Mouse (Mus musculus) embryonic facial prominence, embryonic 15.5 days (tissue): Measurements from ENCODE around the gene Cdk20. TPM values are rescaled to one million over a fixed set of nuclear protein-coding genes. Genes with fewer than 3 reads are reported as not detected.

ENCODE experiments used
- ATAC-seq: fragments of 200-750 bp; cut with Nextera tagmentation; 2 replicates; pipeline ENCODE4 v1.8.0; 2017; ENCODE audit warnings: low read depth, moderate TSS enrichment; ENCODE audit not compliant: insufficient number of reproducible peaks, low FRiP score, low TSS enrichment
- H3K27ac ChIP-seq: fragments of 300-500 bp; sonication (generic); replicated peaks from 2 replicates; pipeline ENCODE4 v1.5.1; 2015; ENCODE audit warnings: mild to moderate bottlenecking, inconsistent platforms
- H3K27me3 ChIP-seq: fragments of 300-500 bp; sonication (generic); 2 replicates; pipeline ENCODE4 v1.6.1; 2015; ENCODE audit warnings: inconsistent platforms
- H3K36me3 ChIP-seq: fragments of 300-500 bp; sonication (generic); 2 replicates; pipeline ENCODE4 v1.6.1; 2015; ENCODE audit warnings: mild to moderate bottlenecking, inconsistent platforms
- H3K4me1 ChIP-seq: fragments of 300-500 bp; sonication (generic); 2 replicates; pipeline ENCODE4 v1.6.1; 2015; ENCODE audit warnings: inconsistent platforms
- H3K4me2 ChIP-seq: fragments of 300-500 bp; sonication (generic); replicated peaks from 2 replicates; pipeline ENCODE4 v1.6.1; 2015; ENCODE audit warnings: mild to moderate bottlenecking, inconsistent platforms
- H3K4me3 ChIP-seq: fragments of 300-500 bp; sonication (generic); replicated peaks from 2 replicates; pipeline ENCODE4 v1.5.1; 2015; ENCODE audit warnings: mild to moderate bottlenecking, inconsistent platforms
- H3K9ac ChIP-seq: fragments of 300-500 bp; sonication (generic); 2 replicates; pipeline ENCODE4 v1.6.1; 2015; ENCODE audit warnings: inconsistent platforms
- H3K9me3 ChIP-seq: fragments of 300-500 bp; sonication (generic); replicated peaks from 2 replicates; pipeline ENCODE4 v1.6.1; 2016; ENCODE audit warnings: inconsistent platforms
- WGBS: fragments of 180-500 bp; shearing (Covaris S2); methylation state at CpG from one replicate; pipeline ENCODE4 v1.1.7; 2015; 5-methylcytosine and 5-hydroxymethylcytosine counted together
- polyA plus RNA-seq: library from polyadenylated mRNA; unstranded; fragments of >200 nt; fragmentation: Nextera tagmentation; extraction: Ambion mirVana; gene quantifications from 2 replicates; pipeline ENCODE4 v1.2.1, GENCODE M21; 2015

The Cdk20 gene
- polyA plus RNA-seq, 1 experiment from 2014 or later = 16.8 TPM

- WGBS = 45% methylated on average over 3 of the region's 3 CpGs
- Histone ChIP-seq H3K4me1 (0 out of 2 replicates have a peak, but pooled peaks cover 9% of the 10 kb centered on the region), H3K27ac (no peak overlapping the region), H3K9ac (no peak overlapping the region), H3K36me3 (no peaks in the 10 kb centered on the region), H3K27me3 (no peaks in the 10 kb centered on the region), H3K9me3 (no peaks in the 10 kb centered on the region), H3K4me3 (no peak overlapping the region), H3K4me2 (no peak overlapping the region)
- ATAC-seq = no peak
Observed at GRCm38 (mm10) chr13:64403519-64403918, 28.6 kb upstream of the Cdk20 start.

GRCm38 (mm10) chr13:64405550-64405949 is 26.6 kb upstream of the Cdk20 start:
- Histone ChIP-seq H3K27me3 (no peaks in the 10 kb centered on the region), H3K36me3 (no peaks in the 10 kb centered on the region), H3K4me1 (0 out of 2 replicates have a peak, but pooled peaks cover 9% of the 10 kb centered on the region), H3K27ac (0 out of 2 replicates have a peak overlapping the region, but pooled peaks have one; percentile 2), H3K9ac (no peak overlapping the region), H3K4me3 (no peak overlapping the region), H3K9me3 (no peaks in the 10 kb centered on the region), H3K4me2 (no peak overlapping the region)
- no peak for ATAC-seq
- WGBS = 68% methylated on average over 6 of the region's 6 CpGs

- no peak overlapping the region for H3K27ac ChIP-seq
Observed at GRCm38 (mm10) chr13:64407992-64408391, 24.1 kb upstream of the Cdk20 start.

GRCm38 (mm10) chr13:64410604-64411003 is 21.5 kb upstream of the Cdk20 start:
- no peak for ATAC-seq
- no peak overlapping the region for H3K9ac ChIP-seq
- no peak overlapping the region for H3K4me3 ChIP-seq
- H3K36me3 ChIP-seq = no peaks in the 10 kb centered on the region
- WGBS = 59% methylated on average over 5 of the region's 5 CpGs
- H3K4me1 ChIP-seq = no peaks in the 10 kb centered on the region
- H3K4me2 ChIP-seq = no peak overlapping the region
- H3K27me3 ChIP-seq = no peaks in the 10 kb centered on the region
- no peak overlapping the region for H3K27ac ChIP-seq
- no peaks in the 10 kb centered on the region for H3K9me3 ChIP-seq

More at GRCm38 (mm10) chr13:64407992-64408391, 24.1 kb upstream of the Cdk20 start:
- Histone ChIP-seq H3K4me1 (no peaks in the 10 kb centered on the region), H3K9ac (no peak overlapping the region), H3K36me3 (no peaks in the 10 kb centered on the region), H3K9me3 (no peaks in the 10 kb centered on the region), H3K4me3 (no peak overlapping the region), H3K4me2 (no peak overlapping the region), H3K27me3 (no peaks in the 10 kb centered on the region)
- ATAC-seq = no peak
- 87% methylated on average over 5 of the region's 5 CpGs for WGBS

- Histone ChIP-seq H3K4me2 (no peak overlapping the region), H3K4me3 (no peak overlapping the region), H3K9ac (no peak overlapping the region), H3K36me3 (no peaks in the 10 kb centered on the region), H3K27me3 (no peaks in the 10 kb centered on the region), H3K4me1 (no peaks in the 10 kb centered on the region), H3K9me3 (no peaks in the 10 kb centered on the region), H3K27ac (no peak overlapping the region)
- ATAC-seq = no peak
- WGBS = 78% methylated on average over 2 of the region's 2 CpGs
Observed at GRCm38 (mm10) chr13:64411282-64411681, 20.8 kb upstream of the Cdk20 start.

- ATAC-seq = no peak
- WGBS = 61% methylated on average over 2 of the region's 2 CpGs
- H3K9me3 ChIP-seq = no peaks in the 10 kb centered on the region
Observed at GRCm38 (mm10) chr13:64412752-64413257, 19.3 kb upstream of the Cdk20 start.

GRCm38 (mm10) chr13:64415659-64416058 is 16.5 kb upstream of the Cdk20 start:
- no peak overlapping the region for H3K9ac ChIP-seq
- H3K4me2 ChIP-seq = no peak overlapping the region
- no peaks in the 10 kb centered on the region for H3K9me3 ChIP-seq
- 82% methylated on average over 2 of the region's 2 CpGs for WGBS
- H3K4me3 ChIP-seq = no peak overlapping the region
- H3K36me3 ChIP-seq = no peaks in the 10 kb centered on the region
- H3K4me1 ChIP-seq = no peaks in the 10 kb centered on the region
- ATAC-seq = no peak
- H3K27ac ChIP-seq = no peak overlapping the region
- no peaks in the 10 kb centered on the region for H3K27me3 ChIP-seq

More at GRCm38 (mm10) chr13:64412752-64413257, 19.3 kb upstream of the Cdk20 start:
- Histone ChIP-seq H3K4me3 (no peak overlapping the region), H3K9ac (no peak overlapping the region), H3K27me3 (no peaks in the 10 kb centered on the region), H3K36me3 (no peaks in the 10 kb centered on the region), H3K27ac (no peak overlapping the region), H3K4me1 (no peaks in the 10 kb centered on the region), H3K4me2 (no peak overlapping the region)

- peak; percentile 72; the same call in 1 of the 2 replicates for ATAC-seq
- 36% methylated on average over 5 of the region's 5 CpGs for WGBS
- no peak overlapping the region for H3K4me2 ChIP-seq
Observed at GRCm38 (mm10) chr13:64416955-64417601, 15.0 kb upstream of the Cdk20 start.

GRCm38 (mm10) chr13:64420847-64421246 is 11.3 kb upstream of the Cdk20 start:
- no peaks in the 10 kb centered on the region for H3K9me3 ChIP-seq

More at GRCm38 (mm10) chr13:64416955-64417601, 15.0 kb upstream of the Cdk20 start:
- Histone ChIP-seq H3K9ac (no peak overlapping the region), H3K9me3 (no peaks in the 10 kb centered on the region), H3K4me1 (no peaks in the 10 kb centered on the region), H3K27ac (no peak overlapping the region; the same call in 1 of the 2 replicates), H3K36me3 (no peaks in the 10 kb centered on the region), H3K4me3 (no peak overlapping the region), H3K27me3 (no peaks in the 10 kb centered on the region)

GRCm38 (mm10) chr13:64421386-64421785 is 10.7 kb upstream of the Cdk20 start:
- no peak overlapping the region for H3K9ac ChIP-seq
- no peaks in the 10 kb centered on the region for H3K9me3 ChIP-seq
- H3K27ac ChIP-seq = no peak overlapping the region
- H3K4me3 ChIP-seq = no peak overlapping the region
- 27% methylated on average over 3 of the region's 3 CpGs for WGBS
- ATAC-seq = no peak
- H3K36me3 ChIP-seq = no peaks in the 10 kb centered on the region
- no peak overlapping the region for H3K4me2 ChIP-seq
- H3K4me1 ChIP-seq = no peaks in the 10 kb centered on the region
- no peaks in the 10 kb centered on the region for H3K27me3 ChIP-seq

More at GRCm38 (mm10) chr13:64420847-64421246, 11.3 kb upstream of the Cdk20 start:
- no peaks in the 10 kb centered on the region for H3K27me3 ChIP-seq
- WGBS = 66% methylated on average over 1 of the region's 1 CpGs
- no peak for ATAC-seq
- no peak overlapping the region for H3K4me3 ChIP-seq
- H3K4me1 ChIP-seq = no peaks in the 10 kb centered on the region
- no peaks in the 10 kb centered on the region for H3K36me3 ChIP-seq
- H3K4me2 ChIP-seq = no peak overlapping the region
- no peak overlapping the region for H3K27ac ChIP-seq
- no peak overlapping the region for H3K9ac ChIP-seq

- no peaks in the 10 kb centered on the region for H3K4me1 ChIP-seq
- H3K27ac ChIP-seq = no peak overlapping the region
- H3K9ac ChIP-seq = no peak overlapping the region
- 79% methylated on average over 7 of the region's 7 CpGs for WGBS
- ATAC-seq = no peak
- no peaks in the 10 kb centered on the region for H3K36me3 ChIP-seq
- H3K27me3 ChIP-seq = no peaks in the 10 kb centered on the region
- no peaks in the 10 kb centered on the region for H3K9me3 ChIP-seq
- no peak overlapping the region for H3K4me2 ChIP-seq
- H3K4me3 ChIP-seq = no peak overlapping the region
Observed at GRCm38 (mm10) chr13:64421952-64422606, 10.0 kb upstream of the Cdk20 start.
